Mouse (Mus musculus) mature B cell (primary cell): ENCODE measurements around the gene Tmem135.

Experiments used
- in situ Hi-C: fragments of 300-500 bp; cut with MboI; formaldehyde crosslinking; loops from 2 replicates; pipeline ENCODE4 v1.14.3; 2019

Gene Tmem135

DNA sequence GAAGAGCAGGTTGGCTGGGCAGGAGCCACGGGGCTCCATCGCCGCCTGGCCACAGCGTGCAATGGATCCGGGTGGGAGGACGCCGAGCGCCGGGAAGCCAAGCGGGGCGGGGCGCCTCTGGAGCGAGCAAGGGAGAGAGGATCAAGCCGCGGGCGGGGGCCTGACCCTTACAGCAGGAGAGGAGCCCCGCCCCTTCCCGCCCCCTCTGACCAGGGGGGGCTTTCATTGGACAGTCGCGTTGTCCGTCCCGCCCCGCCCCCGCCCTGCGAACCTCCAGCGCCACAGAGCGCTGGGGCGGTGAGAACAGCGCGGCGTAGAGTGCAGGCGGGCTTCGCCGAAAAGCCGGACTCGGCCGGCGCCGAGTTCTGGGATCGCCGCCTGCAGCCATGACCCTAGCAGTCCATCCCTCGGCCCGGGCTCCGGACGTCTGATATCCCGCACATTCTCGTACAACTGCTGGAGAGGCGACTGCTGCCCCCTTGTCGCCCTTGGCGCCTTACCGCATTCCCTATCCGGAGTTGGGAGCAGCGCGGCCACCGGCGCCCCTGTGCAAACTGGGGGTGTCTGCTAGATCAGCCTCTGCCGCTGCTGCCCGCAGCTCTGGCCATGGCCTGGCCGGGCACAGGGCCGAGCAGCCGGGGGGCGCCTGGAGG lies at the start of gene Tmem135, which contains the start of gene Fzd4:
Gene Tmem135 (minus strand): TSS at position 142 of the 653 bp plus-strand sequence.
Gene Fzd4 (plus strand): TSS at position 275 of the 653 bp plus-strand sequence.
- in situ Hi-C loops, result loop anchor here (25.0 kb wide), 1 partner anchor 242 kb away; no protein-coding TSS in a partner anchor

DNA sequence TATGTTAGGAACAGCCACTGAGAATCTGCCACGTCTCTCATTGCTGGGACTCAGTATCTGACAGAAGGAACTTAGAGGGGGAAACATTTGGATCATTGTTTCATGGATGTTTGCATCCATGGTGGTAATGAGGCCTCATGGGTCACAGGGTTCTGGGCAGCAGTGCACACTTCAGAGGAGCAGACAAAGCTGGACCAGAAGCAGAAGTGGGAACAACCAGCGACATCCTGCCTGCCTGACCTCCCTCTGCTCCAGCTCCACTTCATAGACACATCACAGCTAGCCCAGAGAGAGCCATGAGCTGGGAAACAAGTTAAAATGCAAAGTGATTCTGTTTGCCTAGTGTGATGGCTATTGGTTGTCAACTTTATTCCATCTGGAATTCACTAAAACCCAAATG lies 46.3 kb upstream of the Tmem135 start:
- in situ Hi-C loops, result no loop called here

DNA sequence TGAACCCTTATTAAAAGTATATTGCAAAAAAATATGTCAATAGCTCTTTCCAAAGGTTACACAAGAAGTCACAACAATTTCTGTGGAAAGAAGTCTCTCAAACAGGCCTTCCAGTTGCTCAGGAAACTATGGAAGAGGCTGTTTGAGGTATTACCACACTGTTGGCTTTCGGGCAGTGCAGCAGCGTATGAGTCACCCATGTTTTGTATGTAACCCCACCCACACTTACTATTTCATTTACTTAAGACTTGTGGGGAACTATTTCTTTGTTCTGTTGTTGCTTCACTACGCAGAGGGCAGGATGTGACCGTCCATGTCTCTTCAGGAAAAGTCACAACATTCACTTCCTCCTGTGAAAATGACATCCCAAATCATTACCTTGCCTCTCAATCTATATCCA lies 41.1 kb upstream of the Tmem135 start:
- in situ Hi-C loops, result no loop called here

DNA sequence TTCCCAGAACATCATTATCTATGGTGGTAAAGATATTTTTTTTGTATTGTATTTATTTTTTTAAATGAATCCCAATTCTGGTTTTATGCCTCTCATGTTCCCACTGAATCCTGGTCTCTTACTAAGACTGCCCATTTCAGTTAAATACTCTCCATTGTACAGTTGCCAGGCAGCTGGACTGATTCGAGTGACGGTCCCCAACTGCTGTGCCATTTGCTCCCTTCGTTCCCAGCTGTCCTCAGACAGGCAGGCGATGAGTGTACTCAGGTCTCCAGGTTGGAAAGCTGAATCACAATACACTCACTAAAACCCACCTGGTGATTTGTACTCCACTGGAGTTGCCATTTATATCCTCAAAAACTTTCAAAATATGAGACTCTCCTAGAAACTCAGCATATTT lies 38.2 kb upstream of the Tmem135 start:
- in situ Hi-C loops, result no loop called here

DNA sequence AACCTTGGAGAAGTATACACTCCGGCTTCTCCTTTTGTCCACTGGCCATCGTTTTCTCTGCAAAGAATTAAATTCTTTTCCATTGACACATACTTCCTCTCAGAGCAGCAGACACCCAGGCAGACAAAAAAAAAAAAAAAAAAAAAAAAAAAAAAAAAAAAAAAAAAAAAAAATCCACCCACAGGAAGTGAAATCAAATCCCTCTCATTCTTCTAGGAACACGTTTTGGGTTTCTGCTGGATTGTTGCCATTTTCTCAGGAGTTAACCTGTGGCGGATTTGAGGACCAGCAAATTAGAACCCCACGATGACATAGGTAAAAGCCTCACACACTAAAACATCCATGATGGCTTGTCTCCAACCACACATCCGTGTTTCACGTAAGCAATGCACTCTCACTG lies 37.3 kb upstream of the Tmem135 start:
- in situ Hi-C loops, result no loop called here

DNA sequence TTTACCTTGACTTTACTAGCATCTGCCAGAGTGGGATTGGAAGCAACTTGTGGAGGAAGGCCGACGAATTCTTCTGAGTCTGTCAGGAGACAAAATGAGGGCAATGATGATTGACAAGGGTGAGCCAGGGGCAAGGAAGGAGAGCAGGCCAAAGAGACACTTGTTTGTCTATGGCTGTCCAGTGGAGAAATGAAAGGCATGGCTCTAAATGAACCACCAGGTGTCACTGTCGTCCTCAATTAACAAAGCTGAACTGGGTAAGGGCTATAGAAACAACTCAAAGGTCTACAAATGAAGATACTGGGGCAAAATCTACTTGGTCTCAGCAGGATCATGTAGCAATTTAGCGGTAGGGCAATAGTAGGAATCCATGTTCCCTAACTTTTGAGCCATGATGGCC lies 33.6 kb upstream of the Tmem135 start:
- in situ Hi-C loops, result no loop called here

DNA sequence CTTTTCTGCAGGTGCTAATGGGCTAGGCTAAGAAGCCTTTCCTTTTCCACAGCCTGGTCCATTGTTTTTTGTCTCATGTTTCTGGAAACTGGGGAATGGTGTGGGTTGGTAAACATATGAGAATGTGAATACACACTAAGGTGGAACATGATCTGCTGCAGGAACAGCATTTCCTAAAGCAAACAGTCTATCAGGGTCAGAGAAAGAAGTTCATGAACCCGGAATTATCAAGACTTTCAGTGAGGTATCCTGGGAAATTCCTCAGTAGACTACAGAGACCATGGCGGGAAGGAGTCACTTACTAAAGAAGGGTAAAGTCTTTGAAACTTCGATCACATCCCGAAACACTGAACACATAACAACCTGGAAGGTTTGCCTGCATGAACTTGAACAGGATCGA lies 32.4 kb upstream of the Tmem135 start:
- in situ Hi-C loops, result no loop called here

DNA sequence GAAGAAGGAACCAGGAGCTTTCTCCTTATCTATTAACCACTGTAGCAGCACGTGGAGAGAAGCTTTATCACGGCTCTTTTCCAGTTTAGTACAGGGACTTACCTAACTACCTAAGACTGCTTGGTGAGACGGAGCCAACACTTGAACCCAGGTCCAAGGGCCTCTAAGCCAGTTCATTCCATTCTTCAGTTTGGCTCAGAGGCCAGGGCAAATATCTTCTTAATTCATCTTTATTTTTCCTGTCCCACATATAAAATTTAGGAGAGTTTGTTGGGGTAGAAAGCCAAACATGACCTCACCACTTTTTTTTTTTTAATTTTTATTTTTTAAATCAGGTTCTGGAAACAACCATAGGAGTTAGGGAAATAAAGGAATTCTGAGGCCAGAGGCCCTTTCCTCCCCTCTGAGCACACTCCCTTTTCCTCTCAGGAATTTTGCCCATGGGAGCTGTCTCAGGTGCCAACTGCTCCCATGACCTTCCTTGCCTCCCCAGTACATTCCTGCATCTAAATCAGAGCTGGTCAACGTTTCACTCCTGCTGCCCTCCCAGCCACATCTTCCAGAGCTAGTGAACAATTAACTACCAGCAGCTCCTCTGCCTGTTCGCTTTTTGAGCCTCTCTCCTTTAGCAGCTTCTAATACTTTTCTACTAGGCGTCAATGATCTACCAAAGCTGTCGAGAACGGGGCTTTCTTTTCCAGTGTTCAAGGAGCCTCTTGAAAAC lies 30.0 kb upstream of the Tmem135 start:
- in situ Hi-C loops, result no loop called here

DNA sequence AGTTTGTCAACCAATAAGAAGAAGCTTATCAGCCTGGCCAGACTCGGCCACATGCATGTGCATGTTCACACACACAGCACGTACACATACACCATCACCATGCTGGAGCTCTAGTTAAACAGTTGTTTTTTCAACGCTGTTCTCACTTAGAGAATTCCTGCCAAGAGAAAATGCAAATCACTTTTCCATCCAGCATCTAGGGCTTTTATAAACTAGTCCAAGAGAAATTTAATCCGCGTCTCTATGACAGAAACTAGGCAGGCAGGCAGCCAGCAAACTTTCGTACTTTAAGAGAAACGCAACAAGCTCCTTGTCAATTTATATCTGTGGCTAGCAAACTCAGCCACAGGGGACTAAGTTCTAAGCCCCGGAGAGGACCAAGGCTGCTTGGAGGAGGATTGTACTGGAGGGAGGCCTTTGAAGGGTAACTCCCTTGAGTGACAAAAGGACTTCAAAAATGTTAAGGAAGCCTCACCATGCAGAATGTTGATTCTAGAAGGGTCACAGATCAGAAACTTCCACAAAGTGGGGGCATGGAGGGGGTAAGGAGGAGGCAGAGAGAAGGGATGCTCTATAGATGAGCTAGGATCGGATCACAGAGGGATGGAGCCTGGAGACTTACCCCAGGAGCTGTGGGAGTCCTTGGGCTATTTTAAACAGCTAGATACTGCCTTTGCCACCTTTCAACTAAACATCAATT lies 29.3 kb upstream of the Tmem135 start:
- in situ Hi-C loops, result no loop called here

DNA sequence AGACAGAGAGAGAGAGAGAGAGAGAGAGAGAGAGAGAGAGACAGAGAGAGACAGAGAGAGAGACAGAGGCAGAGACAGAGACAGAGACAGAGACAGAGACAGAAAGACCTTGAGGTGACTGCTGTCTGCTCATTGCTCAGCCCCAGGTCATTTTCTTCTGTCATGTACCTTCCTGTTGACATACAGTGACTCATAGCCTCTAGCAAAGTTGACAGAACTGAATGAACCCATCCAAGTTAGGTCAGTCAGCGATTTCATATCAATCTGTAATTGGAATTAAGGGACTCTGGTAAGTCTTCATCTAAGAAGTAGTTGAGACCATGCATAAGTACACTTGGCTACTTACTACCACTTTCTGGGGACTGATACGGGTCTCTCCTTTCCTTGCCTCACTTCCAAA lies 27.2 kb upstream of the Tmem135 start:
- in situ Hi-C loops, result no loop called here

DNA sequence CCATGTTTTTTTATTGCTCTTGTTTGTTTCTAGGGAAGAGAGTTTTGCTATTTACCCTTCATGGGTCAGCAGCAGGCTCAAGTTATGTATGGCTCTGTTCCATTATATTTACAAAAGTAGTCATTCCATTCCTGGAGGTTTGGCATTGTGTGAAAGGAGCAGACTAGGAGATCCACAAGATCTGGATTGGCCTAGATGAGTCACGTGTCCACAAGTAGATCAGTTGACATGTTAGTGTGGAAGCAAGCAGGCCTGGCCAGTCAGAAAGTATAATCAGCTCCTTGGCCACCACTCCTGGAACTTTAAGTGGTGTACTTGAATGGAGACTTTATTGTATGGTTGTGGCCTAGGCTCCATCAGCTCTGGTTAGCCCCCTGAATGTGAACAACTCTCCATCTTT lies 25.3 kb upstream of the Tmem135 start:
- in situ Hi-C loops, result loop anchor here (10.0 kb wide), 1 partner anchor 345 kb away; no protein-coding TSS in a partner anchor

DNA sequence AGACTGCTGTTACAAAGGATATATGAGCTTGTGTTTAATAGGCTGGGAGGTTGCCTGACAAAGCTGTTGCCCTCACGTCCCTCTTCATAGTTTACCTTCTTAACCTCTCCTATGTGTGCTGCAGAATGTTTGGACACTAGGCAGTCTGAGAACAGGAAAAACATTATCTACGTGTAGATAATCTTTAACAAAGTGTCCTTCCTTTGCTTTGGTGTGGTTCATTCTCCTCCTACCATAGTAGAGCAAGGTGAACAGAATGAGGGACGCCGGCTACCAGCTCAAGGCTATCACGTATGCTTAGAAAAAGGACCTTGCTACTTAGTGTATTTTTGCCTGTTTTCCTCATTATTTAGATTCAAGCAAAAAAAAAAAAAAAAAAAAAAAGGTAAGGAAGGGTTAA lies 24.8 kb upstream of the Tmem135 start:
- in situ Hi-C loops, result loop anchor here (10.0 kb wide), 1 partner anchor 344 kb away; no protein-coding TSS in a partner anchor

DNA sequence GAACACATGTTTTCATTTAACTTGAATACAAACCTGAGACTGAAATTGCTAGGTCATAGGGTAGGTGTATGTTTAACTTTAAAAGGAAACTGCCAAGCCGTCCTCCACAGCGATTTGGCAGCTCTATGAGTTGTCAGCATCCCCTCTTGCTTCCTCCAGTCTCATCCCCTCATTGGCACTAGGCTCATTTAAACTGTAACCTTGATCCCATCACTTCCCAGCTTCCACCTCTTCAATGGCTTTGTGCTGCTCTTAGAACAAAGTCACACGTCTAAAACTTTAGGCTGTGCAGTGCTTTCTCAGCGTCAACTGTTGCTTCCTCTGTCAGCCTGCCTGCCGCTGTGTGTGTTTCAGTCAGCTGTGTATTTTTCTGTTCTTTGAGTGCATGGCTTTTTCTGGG lies 23.1 kb upstream of the Tmem135 start:
- in situ Hi-C loops, result loop anchor here (10.0 kb wide), 1 partner anchor 342 kb away; no protein-coding TSS in a partner anchor

DNA sequence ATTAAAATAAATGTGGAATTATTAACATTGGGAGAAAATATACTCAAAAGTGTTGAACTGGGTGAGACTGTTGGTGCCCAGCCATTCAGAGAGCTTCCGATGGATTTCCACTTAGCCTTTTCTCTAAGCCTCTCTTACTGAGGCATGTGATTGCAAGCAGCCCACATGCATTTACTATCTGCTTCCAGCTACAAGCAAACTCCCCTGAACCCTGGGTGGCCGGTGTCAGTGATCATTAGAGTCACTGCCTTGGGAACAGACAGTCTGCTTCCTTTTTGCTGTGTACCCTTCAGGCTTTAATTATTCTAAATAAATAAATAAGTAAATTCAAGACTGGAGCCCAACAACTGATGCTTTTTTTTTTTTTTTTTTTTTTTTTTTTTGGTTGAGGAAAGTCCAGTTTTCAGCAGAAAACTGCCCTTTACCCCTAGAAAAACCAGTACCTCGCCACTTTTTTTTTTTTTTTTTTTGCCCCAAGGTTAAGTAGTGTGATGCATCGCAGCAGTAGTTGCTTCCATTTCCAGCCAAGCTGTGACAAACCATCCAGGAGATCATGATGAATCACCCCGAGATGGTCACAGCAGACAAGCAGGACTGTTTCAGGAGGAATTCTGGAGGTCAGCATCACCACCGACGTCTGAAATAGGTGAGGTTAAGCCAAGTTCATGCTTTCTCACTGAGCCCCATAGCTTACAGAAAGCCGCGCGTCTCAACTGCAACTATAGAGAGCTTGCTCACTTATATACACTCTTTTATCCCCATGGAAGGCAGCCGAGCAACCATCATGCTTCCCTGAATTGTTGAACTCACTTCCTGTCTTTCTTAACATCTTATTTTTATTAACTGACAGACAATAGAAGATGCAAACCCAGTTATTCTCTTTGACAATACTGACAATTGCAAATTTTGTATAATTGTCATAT lies 22.0 kb upstream of the Tmem135 start:
- in situ Hi-C loops, result loop anchor here (10.0 kb wide), 1 partner anchor 341 kb away; no protein-coding TSS in a partner anchor

DNA sequence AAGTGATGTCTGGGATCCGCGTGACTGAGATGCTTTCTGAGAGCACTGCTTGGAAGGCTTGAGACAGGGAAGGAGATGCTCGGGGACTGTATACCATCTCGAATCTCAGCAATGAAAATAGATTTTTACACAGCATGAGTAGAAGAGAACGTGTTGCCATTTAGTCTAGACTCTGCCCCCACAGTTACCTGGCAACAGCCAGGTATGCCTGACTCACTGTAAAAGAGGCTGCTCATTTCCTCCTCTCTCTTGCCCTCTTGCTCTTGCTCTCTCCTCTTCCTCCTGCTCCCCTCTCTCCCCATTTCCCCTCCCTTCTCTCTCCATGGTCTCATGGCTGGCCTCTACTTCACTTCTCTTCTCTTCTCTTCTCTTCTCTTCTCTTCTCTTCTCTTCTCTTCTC lies 20.6 kb upstream of the Tmem135 start:
- in situ Hi-C loops, result loop anchor here (10.0 to 25.0 kb wide), 2 partner anchors 262 to 340 kb away; no protein-coding TSS in a partner anchor

DNA sequence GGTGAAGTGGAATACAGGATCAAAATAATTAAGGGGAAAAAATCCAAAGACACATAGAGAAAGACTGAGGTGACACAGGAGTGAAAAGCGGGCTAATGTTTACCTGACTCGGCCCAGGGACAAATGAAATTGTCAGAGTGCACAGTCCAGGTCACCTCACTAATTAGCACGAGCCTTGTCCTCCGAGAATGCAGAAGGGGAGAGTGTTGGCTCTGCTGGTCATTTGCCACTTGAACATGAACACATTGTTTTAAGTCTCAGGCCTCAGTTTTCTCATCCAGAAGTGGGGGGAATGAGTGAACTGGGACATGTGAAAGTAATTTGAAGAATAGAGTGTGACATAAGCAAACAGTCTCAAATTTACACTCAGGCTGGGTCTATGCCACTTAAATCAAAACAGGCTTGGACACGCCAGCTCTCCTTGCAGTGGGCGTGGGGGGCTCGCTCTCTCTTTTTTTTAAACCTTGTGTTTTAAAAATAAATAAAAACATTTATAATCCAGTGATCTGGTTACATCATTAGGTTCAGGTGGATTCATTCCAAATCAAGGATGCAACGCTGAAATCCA lies 19.8 kb upstream of the Tmem135 start:
- in situ Hi-C loops, result loop anchor here (10.0 to 25.0 kb wide), 2 partner anchors 261 to 339 kb away; no protein-coding TSS in a partner anchor

DNA sequence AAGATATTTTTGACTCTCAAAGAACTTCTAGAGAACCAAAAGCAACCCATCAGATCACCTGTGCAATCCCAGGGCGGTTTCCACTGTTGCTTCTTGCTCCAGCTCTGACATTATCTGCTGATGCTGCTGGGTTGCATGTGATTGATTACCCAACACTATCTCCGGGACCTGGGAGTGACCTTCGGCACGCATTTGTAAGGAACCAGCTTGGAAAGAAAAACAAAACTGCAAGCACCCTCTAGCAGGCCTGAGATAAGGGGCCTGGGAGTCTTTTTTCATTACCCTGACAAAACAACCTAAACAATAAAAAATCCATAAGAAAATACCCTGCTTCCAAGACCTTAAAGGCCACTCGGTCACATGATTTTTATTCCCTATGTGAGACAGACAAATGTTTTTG lies 19.2 kb upstream of the Tmem135 start:
- in situ Hi-C loops, result loop anchor here (10.0 to 25.0 kb wide), 2 partner anchors 261 to 338 kb away; no protein-coding TSS in a partner anchor

DNA sequence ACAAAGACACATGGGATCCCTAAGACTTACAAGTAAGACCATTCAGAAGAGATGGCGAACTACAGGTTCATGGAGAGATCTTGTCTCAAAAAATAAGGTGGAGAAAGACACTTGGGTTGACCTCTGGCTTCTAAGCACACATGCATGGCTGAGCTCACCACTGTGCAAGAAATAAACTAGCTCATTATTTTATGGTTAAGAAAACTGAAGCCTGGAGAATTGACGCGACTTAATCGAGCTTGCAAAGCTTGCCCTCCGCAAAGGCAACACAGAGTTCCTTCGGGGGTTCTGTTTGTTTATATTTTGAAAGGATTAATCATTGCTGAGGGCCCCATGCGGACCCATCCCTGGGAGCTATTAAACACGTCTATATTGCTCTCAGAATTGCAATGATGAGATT lies 18.6 kb upstream of the Tmem135 start:
- in situ Hi-C loops, result loop anchor here (10.0 to 25.0 kb wide), 2 partner anchors 260 to 338 kb away; no protein-coding TSS in a partner anchor

DNA sequence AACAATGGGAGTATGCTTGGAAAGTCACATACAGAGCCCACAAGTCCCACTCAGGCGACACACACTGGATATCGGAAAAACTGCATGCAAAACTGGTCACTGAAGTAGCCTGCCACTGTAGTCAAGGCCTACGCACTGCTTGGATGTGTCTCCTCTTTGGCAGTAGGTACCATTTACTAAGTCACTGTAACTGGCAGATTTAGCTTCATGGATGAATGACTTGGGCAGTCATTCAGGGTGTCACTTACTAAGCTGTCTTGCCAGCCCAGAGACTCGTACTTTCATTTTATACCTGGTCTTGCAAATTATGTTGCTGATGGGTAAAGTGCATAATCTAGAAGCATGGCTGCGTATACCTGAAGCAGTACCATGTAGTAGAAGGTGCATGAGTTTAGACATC lies 17.3 kb upstream of the Tmem135 start:
- in situ Hi-C loops, result loop anchor here (10.0 to 25.0 kb wide), 2 partner anchors 259 to 336 kb away; no protein-coding TSS in a partner anchor

DNA sequence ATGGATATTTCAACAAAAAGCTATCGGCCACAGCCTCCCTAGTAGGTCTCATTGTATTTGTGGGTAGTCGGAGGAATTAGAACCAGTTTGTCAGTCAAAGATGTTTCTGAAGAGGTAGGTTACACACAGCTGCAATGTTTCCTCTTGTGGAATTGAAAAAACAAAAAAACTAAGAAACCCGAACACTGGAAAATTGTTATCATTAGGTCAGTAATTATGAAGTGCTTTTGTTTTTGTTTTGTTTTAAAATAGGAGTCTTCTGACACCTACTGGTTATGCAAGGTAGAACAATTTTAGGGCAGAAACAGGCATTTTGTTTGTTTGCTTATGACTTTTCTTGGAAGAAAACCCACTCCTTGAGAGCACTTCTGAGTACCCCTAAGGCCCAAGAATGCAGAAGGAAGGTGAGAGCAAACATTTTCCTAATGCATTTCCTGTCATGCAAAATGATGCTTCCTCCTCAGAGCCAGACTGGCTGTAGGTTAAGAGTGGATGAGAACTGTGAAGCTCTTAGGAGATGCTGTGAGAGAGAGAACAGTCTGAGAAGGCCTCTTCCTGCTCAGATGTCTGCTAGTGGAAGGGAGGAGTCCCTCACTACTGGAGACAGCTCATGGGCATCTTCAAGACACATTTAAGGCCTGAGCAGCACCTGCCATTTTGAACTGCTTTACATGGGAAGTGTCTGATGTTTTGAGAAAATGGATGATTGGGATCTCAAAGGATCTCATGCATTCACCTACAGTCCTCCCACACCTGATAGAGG lies 15.1 kb upstream of the Tmem135 start:
- in situ Hi-C loops, result loop anchor here (25.0 kb wide), 1 partner anchor 257 kb away; no protein-coding TSS in a partner anchor
